Mouse (Mus musculus) neural tube, embryonic 14.5 days (tissue): ENCODE data around the gene Phldb1. TPM values are rescaled to one million over a fixed set of nuclear protein-coding genes. Genes with fewer than 3 reads are reported as not detected.
A peak's percentile ranks its signal among the peaks of the same experiment; 100 is the strongest.

Experiments used
- ATAC-seq: fragments of 200-750 bp; cut with Nextera tagmentation; 2 replicates; pipeline ENCODE4 v1.8.0; 2017; ENCODE audit warnings: low read depth, mild to moderate bottlenecking, moderate TSS enrichment, moderate library complexity
- H3K27ac ChIP-seq: fragments of 300-500 bp; sonication (generic); 2 replicates; pipeline ENCODE4 v1.5.1; 2014; ENCODE audit warnings: low read depth, mild to moderate bottlenecking, control low read depth, low read length, moderate library complexity, mixed read lengths
- H3K27me3 ChIP-seq: fragments of 300-500 bp; sonication (generic); 2 replicates; pipeline ENCODE4 v1.6.1; 2014; ENCODE audit warnings: low read length; ENCODE audit not compliant: control insufficient read depth, insufficient read depth
- H3K36me3 ChIP-seq: fragments of 300-500 bp; sonication (generic); 2 replicates; pipeline ENCODE4 v1.6.1; 2014; ENCODE audit warnings: low read length, mixed read lengths; ENCODE audit not compliant: control insufficient read depth, insufficient read depth
- H3K4me1 ChIP-seq: fragments of 300-500 bp; sonication (generic); 2 replicates; pipeline ENCODE4 v1.6.1; 2014; ENCODE audit warnings: low read length; ENCODE audit not compliant: control insufficient read depth, insufficient read depth
- H3K4me2 ChIP-seq: fragments of 300-500 bp; sonication (generic); 2 replicates; pipeline ENCODE4 v1.6.1; 2014; ENCODE audit warnings: mild to moderate bottlenecking, low read depth, low read length, control low read depth
- H3K4me3 ChIP-seq: fragments of 300-500 bp; sonication (generic); 2 replicates; pipeline ENCODE4 v1.5.1; 2014; ENCODE audit warnings: low read depth, low read length, control low read depth, mixed read lengths
- H3K9ac ChIP-seq: fragments of 300-500 bp; sonication (generic); replicated peaks from 2 replicates; pipeline ENCODE4 v1.6.1; 2014; ENCODE audit warnings: low read depth, mild to moderate bottlenecking, control low read depth, low read length, mixed read lengths
- H3K9me3 ChIP-seq: fragments of 300-500 bp; sonication (generic); 2 replicates; pipeline ENCODE4 v1.6.1; 2016; ENCODE audit warnings: low read length; ENCODE audit not compliant: control insufficient read depth
- WGBS: fragments of 180-500 bp; shearing (Covaris S2); extraction: QIAGEN DNeasy Blood & Tissue Kit; methylation state at CpG from one replicate; pipeline ENCODE4 v1.1.7; 2014; 5-methylcytosine and 5-hydroxymethylcytosine counted together
- polyA plus RNA-seq: library from polyadenylated mRNA; unstranded; fragments of >200 nt; fragmentation: Nextera tagmentation; extraction: Ambion mirVana; gene quantifications from 2 replicates; pipeline ENCODE4 v1.2.1, GENCODE M21; 2014

Gene Phldb1
- polyA plus RNA-seq, 1 experiment from 2014 or later, result 38.8 TPM

DNA sequence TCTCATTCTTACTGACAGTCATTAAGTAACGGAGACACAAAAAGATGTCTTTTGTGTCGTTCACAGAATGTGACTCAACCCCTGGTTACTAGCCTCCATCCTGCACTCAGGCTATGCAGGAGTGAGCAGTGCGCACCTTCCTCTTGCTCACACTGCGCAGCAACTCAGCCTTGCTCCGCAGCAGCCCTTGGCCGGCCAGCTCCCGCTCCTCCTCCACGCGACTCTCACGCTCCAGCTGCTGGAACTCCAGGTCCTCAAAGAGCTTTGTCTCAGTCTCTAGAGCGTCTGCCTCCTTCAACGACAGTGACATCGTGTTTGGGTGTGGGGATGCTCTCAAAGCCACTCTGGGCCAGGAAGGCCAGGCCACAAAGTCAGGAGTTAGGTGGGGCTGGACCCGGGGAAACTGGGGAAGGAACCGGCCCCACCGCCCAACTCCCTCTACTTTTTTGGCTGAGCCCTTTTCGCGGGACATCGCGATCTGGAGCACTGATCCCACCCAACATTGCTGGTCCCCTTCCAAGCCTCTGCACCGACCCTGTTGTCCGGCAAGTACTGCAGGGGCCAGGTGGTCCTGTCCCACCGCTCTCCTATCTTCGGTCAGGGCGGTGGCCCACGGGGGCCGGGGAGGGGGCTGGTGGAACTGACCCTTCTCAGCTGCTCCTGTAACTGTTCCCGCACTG lies 27.1 kb downstream of the Phldb1 start:
- Histone ChIP-seq H3K4me2 (peak overlapping the region; percentile 39), H3K4me1 (peaks cover 13% of the 10 kb centered on the region), H3K9ac (0 out of 2 replicates have a peak overlapping the region, but pooled peaks have one; percentile 5), H3K27ac (no peak overlapping the region), H3K9me3 (no peaks in the 10 kb centered on the region), H3K27me3 (no peaks in the 10 kb centered on the region), H3K36me3 (peaks cover 50% of the 10 kb centered on the region), H3K4me3 (peak overlapping the region; percentile 13; the same call in 1 of the 2 replicates)
- WGBS, result 20% methylated on average over 28 of the region's 28 CpGs
- ATAC-seq, result no peak; the same call in 1 of the 2 replicates

DNA sequence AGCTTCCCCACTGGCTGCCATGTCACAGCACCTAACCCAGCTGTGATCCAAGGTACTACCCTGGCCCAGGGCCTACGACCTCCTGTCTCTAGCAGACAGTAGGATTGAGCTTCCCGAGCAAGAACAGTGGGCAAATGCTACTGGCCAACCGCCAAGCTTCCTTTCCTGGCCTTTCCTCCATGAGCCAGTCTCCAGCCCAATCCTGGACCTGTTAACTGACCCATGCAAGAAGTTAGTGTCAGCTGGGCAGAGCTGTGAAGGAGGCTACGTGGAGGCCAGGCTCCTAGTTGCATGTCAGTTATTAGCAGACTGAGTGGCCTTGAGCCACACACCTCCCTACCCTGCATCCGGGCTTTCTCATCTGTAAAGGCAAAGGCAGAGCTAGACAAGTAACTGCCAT lies 35.3 kb downstream of the Phldb1 start:
- ATAC-seq, result no peak
- H3K36me3 ChIP-seq, result peaks cover 71% of the 10 kb centered on the region
- H3K4me1 ChIP-seq, result no peaks in the 10 kb centered on the region
- no peak overlapping the region for H3K9ac ChIP-seq
- H3K4me3 ChIP-seq, result no peak overlapping the region
- 81% methylated on average over 5 of the region's 5 CpGs for WGBS
- H3K27ac ChIP-seq, result no peak overlapping the region
- H3K27me3 ChIP-seq, result no peaks in the 10 kb centered on the region
- H3K9me3 ChIP-seq, result no peaks in the 10 kb centered on the region
- H3K4me2 ChIP-seq, result no peak overlapping the region

GRCm38 (mm10) chr9:44699196-44699595 lies 35.8 kb downstream of the Phldb1 start:
- no peak overlapping the region for H3K4me2 ChIP-seq
- no peaks in the 10 kb centered on the region for H3K27me3 ChIP-seq
- H3K9me3 ChIP-seq, result no peaks in the 10 kb centered on the region
- no peaks in the 10 kb centered on the region for H3K4me1 ChIP-seq
- H3K36me3 ChIP-seq, result peaks cover 76% of the 10 kb centered on the region
- WGBS, result 80% methylated on average over 10 of the region's 10 CpGs
- no peak overlapping the region for H3K9ac ChIP-seq
- ATAC-seq, result no peak
- H3K27ac ChIP-seq, result no peak overlapping the region
- no peak overlapping the region for H3K4me3 ChIP-seq

GRCm38 (mm10) chr9:44697866-44698265 lies 37.1 kb downstream of the Phldb1 start:
- no peak overlapping the region for H3K27ac ChIP-seq
- H3K36me3 ChIP-seq, result peaks cover 75% of the 10 kb centered on the region
- H3K27me3 ChIP-seq, result no peaks in the 10 kb centered on the region
- H3K4me1 ChIP-seq, result no peaks in the 10 kb centered on the region
- H3K4me3 ChIP-seq, result no peak overlapping the region
- H3K9ac ChIP-seq, result no peak overlapping the region
- WGBS, result 92% methylated on average over 16 of the region's 16 CpGs
- ATAC-seq, result no peak
- H3K9me3 ChIP-seq, result no peaks in the 10 kb centered on the region
- H3K4me2 ChIP-seq, result no peak overlapping the region

DNA sequence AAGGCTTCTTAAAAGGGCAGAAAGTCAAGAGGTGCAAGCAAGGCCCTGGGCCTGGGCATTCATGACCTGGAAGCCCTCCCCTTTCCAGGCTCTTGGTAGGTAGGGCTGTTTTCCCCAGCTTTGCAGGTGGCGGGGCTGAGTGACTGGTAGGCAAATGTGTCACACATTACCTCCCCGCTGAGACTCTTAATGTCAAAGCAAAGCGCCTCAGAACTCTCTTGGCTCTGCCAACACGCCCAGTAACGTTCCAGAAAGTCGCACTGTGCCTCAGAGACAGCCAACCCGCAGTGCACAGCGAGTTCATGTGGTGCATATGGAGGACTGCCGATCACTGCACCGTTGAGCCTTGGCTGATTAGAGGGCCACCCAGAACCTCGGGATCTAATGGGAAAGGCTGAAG lies 41.9 kb downstream of the Phldb1 start:
- Histone ChIP-seq H3K4me1 (no peaks in the 10 kb centered on the region), H3K9me3 (no peaks in the 10 kb centered on the region), H3K27ac (no peak overlapping the region), H3K4me3 (no peak overlapping the region), H3K36me3 (peaks cover 67% of the 10 kb centered on the region), H3K4me2 (no peak overlapping the region), H3K9ac (no peak overlapping the region), H3K27me3 (no peaks in the 10 kb centered on the region)
- 85% methylated on average over 11 of the region's 11 CpGs for WGBS
- ATAC-seq, result no peak

- H3K9me3 ChIP-seq, result no peaks in the 10 kb centered on the region
- H3K9ac ChIP-seq, result no peak overlapping the region
- H3K36me3 ChIP-seq, result peaks cover 63% of the 10 kb centered on the region
- no peaks in the 10 kb centered on the region for H3K27me3 ChIP-seq
- H3K4me2 ChIP-seq, result no peak overlapping the region
- H3K27ac ChIP-seq, result 0 out of 2 replicates have a peak overlapping the region, but pooled peaks have one; percentile 7
- no peak overlapping the region for H3K4me3 ChIP-seq
- ATAC-seq, result no peak
- H3K4me1 ChIP-seq, result peaks cover 1% of the 10 kb centered on the region; the same call in 1 of the 2 replicates
- WGBS, result 82% methylated on average over 21 of the region's 21 CpGs
Measured at GRCm38 (mm10) chr9:44691671-44692520, 43.1 kb downstream of the Phldb1 start.

GRCm38 (mm10) chr9:44690641-44691040 lies 44.4 kb downstream of the Phldb1 start:
- H3K4me1 ChIP-seq, result peaks cover 13% of the 10 kb centered on the region
- no peak overlapping the region for H3K27ac ChIP-seq
- peaks cover 52% of the 10 kb centered on the region for H3K36me3 ChIP-seq
- H3K4me3 ChIP-seq, result no peak overlapping the region
- no peak overlapping the region for H3K9ac ChIP-seq
- WGBS, result 55% methylated on average over 7 of the region's 7 CpGs
- no peaks in the 10 kb centered on the region for H3K9me3 ChIP-seq
- ATAC-seq, result no peak; the same call in 1 of the 2 replicates
- H3K27me3 ChIP-seq, result no peaks in the 10 kb centered on the region
- no peak overlapping the region for H3K4me2 ChIP-seq

- no peaks in the 10 kb centered on the region for H3K27me3 ChIP-seq
- WGBS, result 58% methylated on average over 9 of the region's 9 CpGs
- H3K4me1 ChIP-seq, result peaks cover 16% of the 10 kb centered on the region
- H3K27ac ChIP-seq, result no peak overlapping the region
- no peaks in the 10 kb centered on the region for H3K9me3 ChIP-seq
- H3K36me3 ChIP-seq, result peaks cover 32% of the 10 kb centered on the region
- H3K4me3 ChIP-seq, result no peak overlapping the region
- no peak overlapping the region for H3K4me2 ChIP-seq
- H3K9ac ChIP-seq, result no peak overlapping the region
- ATAC-seq, result no peak
Measured at GRCm38 (mm10) chr9:44688013-44688412, 47.0 kb downstream of the Phldb1 start.

- Histone ChIP-seq H3K36me3 (peaks cover 23% of the 10 kb centered on the region), H3K9ac (no peak overlapping the region), H3K27me3 (no peaks in the 10 kb centered on the region), H3K4me2 (no peak overlapping the region), H3K9me3 (no peaks in the 10 kb centered on the region), H3K4me1 (peaks cover 16% of the 10 kb centered on the region), H3K27ac (no peak overlapping the region), H3K4me3 (no peak overlapping the region)
- ATAC-seq, result peak; percentile 65
- 29% methylated on average over 5 of the region's 5 CpGs for WGBS
Measured at GRCm38 (mm10) chr9:44686638-44687037, 48.4 kb downstream of the Phldb1 start.
